Mouse (Mus musculus): ENCODE measurements around the gene Rnft1. TPM values are rescaled to one million over a fixed set of nuclear protein-coding genes. Genes with fewer than 3 reads are reported as not detected.

Gene Rnft1
- polyA plus RNA-seq (2017; shearing (Covaris generic)), result 10 to 100 TPM; 61.2 to 61.3 TPM

DNA sequence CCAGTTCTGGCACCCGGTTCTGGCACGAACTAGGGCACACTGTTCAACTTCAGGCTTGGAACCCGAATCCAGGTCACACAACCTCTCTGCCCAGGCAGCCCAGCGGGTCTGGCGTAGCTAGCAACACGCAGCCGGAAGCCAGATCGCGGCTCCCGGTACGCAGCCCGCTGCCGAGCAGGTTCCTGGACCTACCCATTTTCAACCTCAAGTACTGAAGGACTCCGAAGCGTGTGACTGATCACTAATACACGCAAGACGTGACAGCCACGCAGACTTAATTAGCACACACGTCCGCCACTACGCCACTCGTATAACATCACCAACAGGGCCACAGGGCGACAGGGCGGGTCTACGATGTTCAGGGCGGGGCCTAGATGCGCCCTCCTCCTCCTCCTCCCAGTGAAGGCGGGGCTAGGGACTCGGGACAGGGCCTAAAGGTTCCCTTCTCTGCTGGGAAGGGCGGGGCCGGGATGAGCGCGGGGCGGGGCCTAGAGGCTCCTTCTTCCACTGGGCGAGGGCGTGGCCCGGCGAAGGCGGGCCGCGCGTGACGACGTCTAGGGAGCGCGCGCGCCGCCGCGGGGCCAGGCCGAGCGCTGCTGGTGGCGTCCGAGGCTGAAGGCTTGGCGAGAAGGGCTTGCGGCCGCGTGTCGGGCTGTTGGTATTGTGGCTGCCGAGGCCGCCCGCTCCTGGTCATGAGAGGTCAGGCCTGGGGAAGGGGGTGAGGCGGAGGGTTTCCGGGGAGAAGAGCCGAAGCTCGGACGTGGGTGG is at the start of gene Rnft1:
TSS of gene Rnft1 (plus strand) at position 557 of the 768 bp plus-strand sequence.

DNA sequence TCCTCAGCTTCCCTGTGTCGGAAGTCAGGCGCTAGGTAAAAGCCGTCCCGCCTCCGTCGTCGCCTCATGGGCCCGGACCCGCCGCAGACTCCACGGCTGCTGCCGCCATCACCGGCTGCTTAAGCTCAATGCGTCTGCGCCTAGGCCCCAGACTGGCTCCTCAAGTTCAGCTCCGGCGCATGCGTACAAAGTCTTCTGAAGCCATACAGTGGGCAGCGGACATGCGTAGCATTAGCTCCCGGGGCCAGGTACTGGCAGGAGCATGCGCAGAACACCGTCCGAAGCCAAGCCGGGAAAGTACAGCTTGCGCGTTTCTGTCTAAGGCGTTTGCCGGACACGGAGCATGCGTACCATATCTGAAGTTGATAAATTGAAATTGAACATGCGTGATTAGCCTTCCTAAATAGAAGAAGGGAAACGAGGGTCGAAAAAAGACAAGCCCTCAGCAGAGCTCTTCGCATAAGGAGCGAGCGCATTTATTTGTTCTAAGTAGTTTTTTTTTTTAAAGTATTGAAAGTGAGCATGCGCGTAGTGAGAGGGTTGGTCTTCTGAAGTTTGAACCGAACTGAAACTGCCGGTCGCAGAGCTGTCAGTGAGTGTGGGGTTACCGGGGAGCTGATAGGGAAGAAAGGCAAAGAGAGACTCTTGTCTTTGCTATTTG is 60.3 kb downstream of the Rnft1 start, which contains the start of the genes Rps6kb1 and Tubd1:
TSS of gene Rps6kb1 (minus strand) at position 167 of the 661 bp plus-strand sequence.
TSS of gene Tubd1 (plus strand) at position 353 of the 661 bp plus-strand sequence.

Other genes with a start within 250 kb of the Rnft1 start
- 10 to 100 TPM; 12.7 to 17.1 TPM for gene Ints2, start 227.1 kb upstream of the Rnft1 start, polyA plus RNA-seq (2017; shearing (Covaris generic))
- 10 to 100 TPM; 19.8 to 24.6 TPM for gene Med13, start 127.1 kb upstream of the Rnft1 start, polyA plus RNA-seq (2017; shearing (Covaris generic))
- gene Rps6kb1, start 60.1 kb downstream of the Rnft1 start, polyA plus RNA-seq (2017; shearing (Covaris generic)), result 10 to 100 TPM; 46.2 to 60.7 TPM
- gene Tubd1, start 60.3 kb downstream of the Rnft1 start, polyA plus RNA-seq (2017; shearing (Covaris generic)), result 1 to 10 TPM; 6.4 to 8.4 TPM
- 100 to 1,000 TPM; 118 to 195 TPM for gene Vmp1, start 199.2 kb downstream of the Rnft1 start, polyA plus RNA-seq (2017; shearing (Covaris generic))
- gene Ptrh2, start 199.3 kb downstream of the Rnft1 start, polyA plus RNA-seq (2017; shearing (Covaris generic)), result 1 to 10 TPM; 9.5 to 9.7 TPM

Data from inflammation-experienced regulatory T-cells (primary cell).